Mouse (Mus musculus): ENCODE results near the gene Srsf3. TPM values are rescaled to one million over a fixed set of nuclear protein-coding genes. Genes with fewer than 3 reads are reported as not detected.
A peak's percentile ranks its signal among the peaks of the same experiment; 100 is the strongest.

Srsf3 gene
- total and polyA plus RNA-seq, 2 experiments from 2014 or later = 151 to 238 TPM

DNA sequence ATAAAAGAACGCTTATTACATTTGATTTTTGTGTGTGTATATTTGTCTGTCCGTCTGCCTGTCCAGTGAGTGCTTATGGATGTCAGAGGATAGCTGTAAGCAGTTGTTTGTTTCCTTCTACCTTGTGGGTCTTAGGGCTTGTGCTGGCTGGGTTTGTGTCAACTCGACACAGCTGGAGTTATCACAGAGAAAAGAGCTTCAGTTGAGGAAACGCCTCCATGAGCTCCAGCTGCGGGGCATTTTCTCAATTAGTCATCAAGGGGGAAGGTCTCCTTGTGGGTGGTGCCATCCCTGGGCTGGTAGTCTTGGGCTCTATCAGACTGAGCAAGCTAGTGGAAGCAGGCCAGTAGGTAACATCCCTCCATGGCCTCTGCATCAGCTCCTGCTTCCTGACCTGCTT, 35.4 kb downstream of the Srsf3 start:
- ATAC-seq (ENCODE audit: insufficient read depth, low read depth) (no peak), DNase-seq (ENCODE audit: low spot score) (no peak)
- no peak overlapping the region for H3K4me3 ChIP-seq (ENCODE audit: low read depth, low read length)
- no peak overlapping the region for H3K27ac ChIP-seq (ENCODE audit: low read depth)
- H3K4me2 ChIP-seq (ENCODE audit: low read depth, low read length) = no peak overlapping the region
- H3K36me3 ChIP-seq (replicated peaks; ENCODE audit: control insufficient read depth, insufficient read depth, low read length) = no peaks in the 10 kb centered on the region
- no peak overlapping the region for H3K9ac ChIP-seq (replicated peaks; ENCODE audit: low read depth, low read length)
- H3K27me3 ChIP-seq (ENCODE audit: control insufficient read depth, insufficient read depth, low read length) = no peaks in the 10 kb centered on the region
- no peak for TF ChIP-seq CTCF (IDR thresholded peaks at IDR 0.05; ENCODE audit: low read depth)
- no peak for TF ChIP-seq EP300 (IDR thresholded peaks at IDR 0.05; ENCODE audit: low read depth)
- H3K4me1 ChIP-seq (ENCODE audit: control insufficient read depth, insufficient read depth) = peaks cover 15% of the 10 kb centered on the region
- 63% methylated on average over 5 of the region's 5 CpGs for WGBS
- H3K9me3 ChIP-seq (replicated peaks; ENCODE audit: control insufficient read depth, low read length) = no peaks in the 10 kb centered on the region

DNA sequence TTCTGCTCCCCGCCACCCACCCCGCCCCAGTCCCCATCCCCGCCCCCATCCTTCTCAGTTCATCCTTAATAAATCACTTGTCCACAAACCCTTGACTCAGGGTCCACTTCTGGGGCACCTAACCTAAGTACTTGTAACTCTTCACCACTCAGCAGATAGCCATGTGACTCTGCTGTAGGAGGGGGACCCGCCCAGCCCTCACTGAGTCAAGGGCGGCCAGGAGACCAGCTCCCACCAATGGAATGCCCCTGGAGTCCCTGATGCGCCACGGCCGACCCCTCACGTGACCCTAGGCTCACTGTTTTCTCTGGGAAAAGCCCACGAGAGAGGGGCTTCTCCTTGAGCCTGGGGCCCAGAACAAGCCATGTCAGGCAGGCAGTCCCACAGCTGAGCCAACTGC, 36.6 kb downstream of the Srsf3 start:
- no peak for DNase-seq (ENCODE audit: low spot score)
- H3K4me3 ChIP-seq (ENCODE audit: low read depth, low read length) = no peak overlapping the region
- no peaks in the 10 kb centered on the region for H3K27me3 ChIP-seq (ENCODE audit: control insufficient read depth, insufficient read depth, low read length)
- no peak overlapping the region for H3K9ac ChIP-seq (replicated peaks; ENCODE audit: low read depth, low read length)
- H3K9me3 ChIP-seq (replicated peaks; ENCODE audit: control insufficient read depth, low read length) = no peaks in the 10 kb centered on the region
- 48% methylated on average over 10 of the region's 10 CpGs for WGBS
- no peak overlapping the region for H3K27ac ChIP-seq (ENCODE audit: low read depth)
- TF ChIP-seq EP300 (IDR thresholded peaks at IDR 0.05; ENCODE audit: low read depth) (no peak), CTCF (IDR thresholded peaks at IDR 0.05; ENCODE audit: low read depth) (no peak)
- peak; percentile 52; the same call in 1 of the 2 replicates for ATAC-seq (ENCODE audit: insufficient read depth, low read depth)
- H3K4me2 ChIP-seq (ENCODE audit: low read depth, low read length) = no peak overlapping the region
- H3K4me1 ChIP-seq (ENCODE audit: control insufficient read depth, insufficient read depth) = peaks cover 15% of the 10 kb centered on the region
- no peaks in the 10 kb centered on the region for H3K36me3 ChIP-seq (replicated peaks; ENCODE audit: control insufficient read depth, insufficient read depth, low read length)

DNA sequence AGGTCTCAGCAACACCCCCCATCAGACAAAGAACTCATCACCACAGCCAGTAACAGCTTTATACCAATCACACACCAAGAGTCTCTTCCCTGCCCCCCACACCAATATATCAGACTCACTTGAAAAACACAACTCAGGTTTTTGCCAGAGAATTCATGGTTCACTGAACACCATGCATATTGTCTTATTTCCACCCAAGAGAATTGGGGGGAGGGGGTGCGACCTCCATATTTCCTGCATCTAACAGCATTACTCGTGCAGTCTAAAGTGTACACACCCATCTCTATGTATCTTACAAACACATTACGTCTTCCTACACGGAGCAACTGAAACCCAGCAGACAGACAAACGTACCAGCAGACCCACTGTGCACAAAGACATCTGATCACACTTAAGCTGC, 39.4 kb downstream of the Srsf3 start:
- peaks cover 15% of the 10 kb centered on the region for H3K4me1 ChIP-seq (ENCODE audit: control insufficient read depth, insufficient read depth)
- DNase-seq (ENCODE audit: low spot score) = no peak
- no peak overlapping the region for H3K27ac ChIP-seq (ENCODE audit: low read depth)
- no peak overlapping the region for H3K4me3 ChIP-seq (ENCODE audit: low read depth, low read length)
- no peak overlapping the region for H3K9ac ChIP-seq (replicated peaks; ENCODE audit: low read depth, low read length)
- H3K4me2 ChIP-seq (ENCODE audit: low read depth, low read length) = no peak overlapping the region
- no peaks in the 10 kb centered on the region for H3K27me3 ChIP-seq (ENCODE audit: control insufficient read depth, insufficient read depth, low read length)
- TF ChIP-seq EP300 (IDR thresholded peaks at IDR 0.05; ENCODE audit: low read depth) (no peak), CTCF (IDR thresholded peaks at IDR 0.05; ENCODE audit: low read depth) (no peak)
- no peak for ATAC-seq (ENCODE audit: insufficient read depth, low read depth)
- WGBS = 68% methylated on average over 5 of the region's 5 CpGs
- H3K36me3 ChIP-seq (replicated peaks; ENCODE audit: control insufficient read depth, insufficient read depth, low read length) = no peaks in the 10 kb centered on the region
- no peaks in the 10 kb centered on the region for H3K9me3 ChIP-seq (replicated peaks; ENCODE audit: control insufficient read depth, low read length)

DNA sequence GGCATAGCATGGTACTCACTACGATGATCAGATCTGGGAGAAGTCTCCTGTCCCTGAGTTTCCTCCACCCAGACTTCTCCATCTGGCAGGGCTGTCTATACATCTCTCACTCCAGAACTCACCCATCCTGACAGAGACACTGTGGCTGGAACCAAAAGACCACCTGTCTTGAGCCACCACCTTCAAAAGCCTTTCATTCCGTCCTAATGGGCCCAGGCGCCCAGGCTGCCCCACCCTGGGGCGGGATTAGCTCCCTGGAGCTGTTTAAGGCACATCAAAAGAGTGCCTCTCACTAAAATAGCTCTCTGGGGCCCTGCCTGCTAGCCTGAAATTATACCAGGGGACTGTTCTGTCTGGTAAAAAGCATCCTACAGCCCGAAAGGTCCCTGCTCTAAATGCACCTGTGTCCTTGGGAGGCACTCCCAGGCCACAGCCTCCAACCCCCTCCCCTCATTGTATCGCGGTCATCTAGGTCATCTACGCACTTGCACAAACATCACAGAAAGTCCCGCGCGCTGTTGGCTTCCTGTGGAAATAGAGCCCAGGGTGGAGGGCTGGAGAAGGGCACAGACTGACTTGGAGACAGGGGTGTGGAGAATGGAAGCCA, 40.4 kb downstream of the Srsf3 start:
- no peaks in the 10 kb centered on the region for H3K27me3 ChIP-seq (ENCODE audit: control insufficient read depth, insufficient read depth, low read length)
- H3K4me1 ChIP-seq (ENCODE audit: control insufficient read depth, insufficient read depth) = peaks cover 16% of the 10 kb centered on the region
- 20% methylated on average over 11 of the region's 11 CpGs for WGBS
- ATAC-seq (ENCODE audit: insufficient read depth, low read depth) (0 out of 2 replicates have a peak, but pooled peaks have one; percentile 45), DNase-seq (ENCODE audit: low spot score) (no peak)
- TF ChIP-seq CTCF (IDR thresholded peaks at IDR 0.05; ENCODE audit: low read depth) (no peak), EP300 (IDR thresholded peaks at IDR 0.05; ENCODE audit: low read depth) (no peak)
- no peak overlapping the region for H3K4me2 ChIP-seq (ENCODE audit: low read depth, low read length)
- no peaks in the 10 kb centered on the region for H3K36me3 ChIP-seq (replicated peaks; ENCODE audit: control insufficient read depth, insufficient read depth, low read length)
- 0 out of 2 replicates have a peak overlapping the region, but pooled peaks have one; percentile 1 for H3K27ac ChIP-seq (ENCODE audit: low read depth)
- no peak overlapping the region for H3K4me3 ChIP-seq (ENCODE audit: low read depth, low read length)
- H3K9ac ChIP-seq (replicated peaks; ENCODE audit: low read depth, low read length) = 0 out of 2 replicates have a peak overlapping the region, but pooled peaks have one; percentile 1
- H3K9me3 ChIP-seq (replicated peaks; ENCODE audit: control insufficient read depth, low read length) = no peaks in the 10 kb centered on the region

DNA sequence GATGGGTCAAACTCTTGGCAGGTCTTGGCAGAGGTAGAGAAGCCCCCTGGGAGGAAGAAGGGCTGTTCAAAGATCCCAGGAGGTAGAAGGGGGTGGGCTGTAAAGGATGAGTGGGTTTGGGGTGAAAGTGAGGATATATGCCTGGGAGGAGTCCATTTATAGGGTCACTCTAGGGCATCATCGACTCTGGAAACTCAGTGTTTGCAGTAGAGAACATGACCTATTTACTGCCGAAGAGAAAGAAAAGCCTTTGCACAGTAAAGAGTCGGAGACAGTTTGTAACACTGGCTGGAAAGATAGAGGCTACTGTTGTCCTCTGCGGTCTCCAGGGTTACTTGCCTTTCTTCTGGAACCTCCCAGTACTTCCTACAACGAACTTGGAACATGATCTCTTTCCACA, 40.9 kb downstream of the Srsf3 start:
- H3K27ac ChIP-seq (ENCODE audit: low read depth) = no peak overlapping the region
- ATAC-seq (ENCODE audit: insufficient read depth, low read depth) (no peak), DNase-seq (ENCODE audit: low spot score) (no peak)
- WGBS = 35% methylated on average over 5 of the region's 5 CpGs
- no peaks in the 10 kb centered on the region for H3K27me3 ChIP-seq (ENCODE audit: control insufficient read depth, insufficient read depth, low read length)
- H3K9ac ChIP-seq (replicated peaks; ENCODE audit: low read depth, low read length) = 0 out of 2 replicates have a peak overlapping the region, but pooled peaks have one; percentile 1
- TF ChIP-seq CTCF (IDR thresholded peaks at IDR 0.05; ENCODE audit: low read depth) (no peak), EP300 (IDR thresholded peaks at IDR 0.05; ENCODE audit: low read depth) (no peak)
- H3K4me1 ChIP-seq (ENCODE audit: control insufficient read depth, insufficient read depth) = peaks cover 21% of the 10 kb centered on the region
- H3K4me2 ChIP-seq (ENCODE audit: low read depth, low read length) = no peak overlapping the region
- no peaks in the 10 kb centered on the region for H3K36me3 ChIP-seq (replicated peaks; ENCODE audit: control insufficient read depth, insufficient read depth, low read length)
- H3K9me3 ChIP-seq (replicated peaks; ENCODE audit: control insufficient read depth, low read length) = no peaks in the 10 kb centered on the region
- H3K4me3 ChIP-seq (ENCODE audit: low read depth, low read length) = no peak overlapping the region

DNA sequence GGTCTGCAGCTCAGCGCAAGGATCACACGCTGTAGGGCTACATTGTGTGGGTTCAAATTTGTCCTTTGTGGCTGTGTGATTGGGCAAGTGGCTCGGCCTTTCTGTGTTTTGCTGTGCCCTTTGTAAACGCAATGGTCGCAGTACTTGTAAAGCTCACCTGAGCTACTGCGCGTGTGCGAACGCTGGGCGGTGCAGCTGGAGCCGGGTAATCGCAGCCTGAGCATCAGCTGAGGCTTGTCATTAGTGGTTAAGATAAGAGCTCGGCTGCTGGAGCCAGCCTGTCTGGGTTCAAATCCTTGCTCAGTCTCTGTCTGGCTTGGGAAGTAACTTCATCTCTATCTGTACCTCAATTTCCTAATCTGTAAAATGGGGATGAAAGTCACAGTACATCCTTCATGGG, 41.7 kb downstream of the Srsf3 start:
- 76% methylated on average over 13 of the region's 13 CpGs for WGBS
- H3K27ac ChIP-seq (ENCODE audit: low read depth) = no peak overlapping the region
- peaks cover 28% of the 10 kb centered on the region for H3K4me1 ChIP-seq (ENCODE audit: control insufficient read depth, insufficient read depth)

More for the DNA sequence above, 41.7 kb downstream of the Srsf3 start:
- TF ChIP-seq CTCF (IDR thresholded peaks at IDR 0.05; ENCODE audit: low read depth) = no peak
- no peak for TF ChIP-seq EP300 (IDR thresholded peaks at IDR 0.05; ENCODE audit: low read depth)
- no peaks in the 10 kb centered on the region for H3K9me3 ChIP-seq (replicated peaks; ENCODE audit: control insufficient read depth, low read length)
- H3K4me3 ChIP-seq (ENCODE audit: low read depth, low read length) = no peak overlapping the region
- ATAC-seq (ENCODE audit: insufficient read depth, low read depth) (no peak), DNase-seq (ENCODE audit: low spot score) (no peak)
- no peaks in the 10 kb centered on the region for H3K27me3 ChIP-seq (ENCODE audit: control insufficient read depth, insufficient read depth, low read length)
- H3K4me2 ChIP-seq (ENCODE audit: low read depth, low read length) = no peak overlapping the region
- H3K36me3 ChIP-seq (replicated peaks; ENCODE audit: control insufficient read depth, insufficient read depth, low read length) = no peaks in the 10 kb centered on the region
- H3K9ac ChIP-seq (replicated peaks; ENCODE audit: low read depth, low read length) = no peak overlapping the region
